Mouse (Mus musculus) kidney, postnatal 25 days (tissue): Measurements from ENCODE around the gene Filip1l.

Experiments used
- DNase-seq, 2 experiments: peaks; one replicate each; pipeline ENCODE4 v3.0.0; 2021; ENCODE audit warnings: mixed read lengths in 2 of 2

Filip1l gene

DNA sequence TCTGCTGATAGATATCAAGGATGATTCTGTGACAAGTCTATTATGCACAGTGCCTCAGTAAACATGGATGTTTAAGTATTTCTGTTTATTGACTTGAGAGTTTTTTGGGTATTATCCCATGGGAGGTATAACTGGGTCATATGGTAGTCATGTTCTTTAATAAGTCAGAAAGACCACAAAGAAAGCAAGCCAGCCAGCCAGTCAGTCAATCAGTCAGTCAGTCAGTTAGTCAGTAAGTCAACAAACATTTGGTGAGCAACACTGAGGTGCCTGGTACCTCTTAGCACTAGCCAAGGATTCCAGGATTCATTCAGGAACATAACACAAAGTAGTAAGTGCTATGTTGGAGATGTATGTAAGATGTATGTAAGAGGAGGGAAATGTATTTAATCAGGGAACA, 135.8 kb downstream of the Filip1l start:
- DNase-seq = no peak

DNA sequence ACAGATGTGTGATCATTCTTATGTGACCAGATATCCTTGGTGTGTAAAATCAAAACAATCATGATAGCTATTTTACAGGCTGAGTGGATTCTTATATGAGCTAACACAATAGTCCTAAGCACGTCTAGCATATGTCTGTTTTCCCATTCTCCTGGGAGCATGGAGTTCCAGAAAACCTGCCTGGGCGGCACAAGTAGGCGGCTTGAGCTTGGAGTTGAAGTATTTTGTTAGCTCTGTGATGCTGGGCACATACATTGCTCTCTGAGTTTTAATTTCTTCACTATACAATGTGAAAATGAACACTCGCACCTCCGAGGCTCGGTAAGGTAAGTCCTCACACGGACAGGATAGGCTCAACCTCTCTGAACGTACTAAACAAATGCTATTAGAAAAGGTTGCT, 137.8 kb downstream of the Filip1l start:
- DNase-seq = no peak

DNA sequence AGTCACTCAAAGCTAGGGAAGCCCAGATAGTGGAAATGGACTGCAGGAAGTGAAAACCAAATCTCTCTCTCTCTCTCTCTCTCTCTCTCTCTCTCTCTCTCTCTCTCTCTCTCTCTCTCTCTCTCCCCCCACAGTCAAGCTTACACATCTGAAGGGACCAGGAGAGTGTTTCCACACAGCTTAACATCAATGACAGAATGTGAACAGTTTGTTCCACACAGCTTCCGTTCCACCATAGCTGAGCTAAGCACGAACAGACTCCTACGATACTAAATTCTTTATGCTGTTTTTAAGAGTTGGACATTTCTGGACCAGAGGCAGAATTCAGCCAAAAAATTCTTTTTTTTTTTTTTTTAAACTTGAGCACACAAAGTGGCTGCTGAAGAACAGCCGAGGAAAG, 139.0 kb downstream of the Filip1l start:
- DNase-seq = no peak

DNA sequence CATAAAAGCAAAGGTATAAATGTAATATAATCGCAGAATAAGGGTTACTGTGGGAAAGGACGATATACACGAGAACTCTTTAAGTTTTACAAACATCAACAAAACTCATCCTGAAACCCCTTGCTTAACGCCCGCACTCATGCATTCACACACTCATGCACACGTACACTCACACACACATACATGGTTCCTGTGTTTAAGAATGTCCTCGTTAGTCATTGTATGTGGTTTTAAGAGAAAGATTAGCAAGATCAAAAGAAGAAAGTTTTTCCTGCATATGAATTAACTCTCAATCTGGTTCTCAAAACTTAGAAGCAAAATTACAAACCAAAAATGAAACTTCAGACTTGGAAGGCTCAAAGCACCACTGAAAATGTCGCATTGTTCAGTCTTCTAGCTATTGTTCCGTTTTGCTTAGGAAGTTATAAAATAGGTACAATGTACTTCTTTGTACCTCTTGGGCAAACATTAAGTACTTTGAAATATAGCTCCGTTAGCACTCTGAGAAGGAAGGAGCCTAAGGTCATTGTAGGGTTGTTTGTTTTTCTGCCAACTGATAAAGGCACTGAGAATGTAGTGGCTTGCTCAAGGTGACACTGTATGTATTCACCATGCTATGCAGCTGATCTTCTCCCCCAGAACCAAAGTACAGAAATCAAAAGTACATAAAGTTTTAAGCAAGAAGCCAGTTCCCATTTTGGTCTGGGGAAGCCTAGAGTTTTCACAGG, 142.7 kb downstream of the Filip1l start:
- DNase-seq = no peak

DNA sequence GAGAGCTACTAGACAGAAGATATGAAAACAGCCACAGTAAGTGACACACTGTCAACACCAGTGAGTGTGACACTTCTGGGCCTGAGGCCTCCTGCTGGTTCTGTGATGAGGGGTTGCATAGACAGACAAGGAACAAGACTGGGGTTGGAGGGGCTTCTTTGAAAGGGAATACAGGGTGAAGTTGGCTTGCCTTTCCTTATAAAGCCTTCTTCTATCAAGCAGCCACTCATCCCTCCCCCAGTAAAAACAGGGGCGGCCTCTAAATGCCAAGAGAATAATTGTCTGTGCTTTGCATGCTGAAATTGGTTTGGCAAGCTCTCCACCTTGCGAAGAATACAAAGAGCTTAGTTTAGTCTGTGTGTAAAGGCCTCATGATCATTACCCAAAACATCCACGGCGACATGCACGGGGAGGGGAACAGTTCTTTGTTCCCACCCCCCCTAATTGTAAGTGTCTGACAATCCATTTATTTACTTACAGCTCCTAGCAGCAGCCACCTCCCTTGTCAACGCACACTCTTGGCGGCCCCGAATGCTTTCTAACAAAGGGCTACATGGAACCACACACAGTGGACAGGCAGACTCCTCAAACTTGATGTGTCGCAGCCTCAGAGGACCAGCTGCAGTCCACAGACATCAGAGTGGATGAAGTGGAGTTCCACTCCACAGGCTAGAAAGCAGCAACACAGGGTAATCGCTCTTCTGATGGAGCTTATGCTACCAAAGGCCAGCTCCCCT, 143.7 kb downstream of the Filip1l start:
- DNase-seq = no peak

DNA sequence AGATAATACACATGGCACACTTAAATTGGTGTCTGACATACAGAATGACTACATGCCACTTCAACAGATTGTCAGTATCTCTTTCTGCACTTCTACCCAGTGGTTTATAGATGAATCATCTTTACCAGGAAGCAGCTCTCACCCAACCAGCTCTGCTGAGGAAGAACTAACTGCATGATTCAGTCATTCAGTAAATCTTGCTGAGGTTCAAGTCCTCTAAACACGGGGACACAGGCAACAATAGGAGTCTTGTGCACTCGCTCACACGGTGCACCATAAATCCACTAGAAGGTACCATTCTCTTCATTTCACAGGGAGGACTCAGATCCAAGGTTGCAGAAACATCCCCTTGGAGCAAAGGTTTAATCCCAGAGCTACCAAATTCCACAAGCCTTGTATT, 148.0 kb downstream of the Filip1l start:
- DNase-seq = no peak

DNA sequence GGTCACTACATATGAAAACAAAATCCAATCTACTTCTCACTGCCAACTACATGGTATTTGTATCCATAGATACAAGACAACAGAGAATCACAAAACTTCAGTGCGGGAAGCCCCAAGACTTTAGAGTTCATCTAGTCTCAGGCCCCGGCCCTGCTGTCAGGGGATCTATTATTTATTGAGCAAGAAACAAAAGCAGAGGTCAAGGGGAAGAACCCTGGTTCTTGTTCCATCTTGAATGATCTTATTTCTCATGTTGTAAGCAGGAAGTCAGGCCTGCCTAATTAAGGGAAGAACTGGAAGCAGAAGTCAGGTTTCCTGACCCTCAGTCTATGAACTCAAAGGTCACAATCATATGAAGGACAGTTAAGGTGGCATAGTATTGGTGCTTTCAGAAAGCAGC, 149.3 kb downstream of the Filip1l start:
- peak in 1 of 2 experiments; percentile 14 for DNase-seq

DNA sequence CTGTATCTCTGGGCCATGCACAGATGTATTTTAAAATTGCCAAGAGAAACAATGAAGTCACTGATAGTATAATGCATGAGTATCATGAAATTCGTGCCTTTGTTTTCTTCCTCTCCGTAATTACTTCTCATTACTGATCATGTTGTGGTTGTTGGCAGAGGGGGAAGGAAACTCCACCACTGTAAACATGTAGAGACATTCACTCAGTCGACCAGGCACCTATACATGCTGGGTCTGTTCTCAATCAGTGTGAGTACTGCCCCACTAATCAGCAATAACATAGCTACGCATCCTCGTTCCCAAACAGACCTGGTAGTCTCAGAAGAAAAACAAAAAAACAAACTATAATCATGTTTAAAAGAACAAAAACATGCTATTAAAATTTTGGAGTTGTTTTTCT, 149.9 kb downstream of the Filip1l start:
- DNase-seq = no peak

DNA sequence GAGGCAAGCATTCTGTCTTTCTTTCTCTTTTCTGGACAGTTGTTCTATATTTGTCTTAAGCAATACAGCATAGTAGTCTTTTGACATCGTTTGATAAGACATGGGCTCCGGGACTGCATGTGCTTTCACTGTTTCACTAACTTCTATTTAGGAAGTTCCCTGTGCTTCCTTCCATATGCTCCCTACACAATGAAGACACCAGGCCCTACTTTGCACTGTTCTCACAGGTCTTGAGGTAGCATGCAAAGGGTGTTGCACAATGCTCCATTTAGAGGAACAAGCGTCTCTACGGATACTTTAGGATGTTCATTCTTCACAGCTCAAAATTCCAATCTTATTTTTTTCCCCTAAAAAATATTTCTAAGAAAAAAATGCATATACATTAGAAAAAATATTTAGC, 151.8 kb downstream of the Filip1l start:
- no peak for DNase-seq

DNA sequence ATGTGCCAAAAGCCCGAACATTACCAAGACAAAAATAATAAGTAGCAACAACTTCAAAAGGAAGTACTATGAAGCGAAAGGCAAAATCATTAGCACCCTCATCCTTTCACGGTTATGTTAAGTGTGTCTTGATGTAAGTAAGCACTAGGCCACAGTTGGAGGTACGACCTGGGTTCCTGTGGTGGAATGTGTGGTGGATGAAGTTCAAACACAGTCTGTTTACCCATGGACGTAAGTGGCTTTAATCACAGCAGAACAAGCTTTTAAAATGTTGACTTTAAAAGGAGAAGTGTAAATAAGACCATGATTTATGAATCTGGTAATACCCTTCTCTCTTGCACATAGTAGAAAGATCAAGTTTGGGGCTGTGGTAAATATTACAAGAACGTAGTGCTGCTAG, 153.2 kb downstream of the Filip1l start:
- no peak for DNase-seq

DNA sequence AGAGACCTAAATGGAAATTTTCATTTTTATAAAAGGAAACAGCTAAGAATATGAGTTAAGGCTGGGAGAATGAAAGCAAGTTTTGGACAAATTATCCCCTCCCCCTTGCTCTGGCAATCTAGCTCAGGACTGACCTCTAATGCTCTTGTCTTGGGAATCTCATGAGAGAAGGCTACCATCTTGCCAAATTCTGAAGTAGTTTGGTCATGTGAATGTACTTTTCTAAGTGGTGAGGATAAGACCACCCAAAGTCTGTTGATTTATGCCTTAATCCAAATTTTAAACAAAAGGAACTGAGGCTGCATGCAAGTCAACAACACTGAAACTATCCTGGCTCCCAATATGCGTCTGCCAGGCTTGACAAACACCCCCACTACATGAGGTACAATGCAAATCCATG, 155.5 kb downstream of the Filip1l start:
- DNase-seq = no peak

DNA sequence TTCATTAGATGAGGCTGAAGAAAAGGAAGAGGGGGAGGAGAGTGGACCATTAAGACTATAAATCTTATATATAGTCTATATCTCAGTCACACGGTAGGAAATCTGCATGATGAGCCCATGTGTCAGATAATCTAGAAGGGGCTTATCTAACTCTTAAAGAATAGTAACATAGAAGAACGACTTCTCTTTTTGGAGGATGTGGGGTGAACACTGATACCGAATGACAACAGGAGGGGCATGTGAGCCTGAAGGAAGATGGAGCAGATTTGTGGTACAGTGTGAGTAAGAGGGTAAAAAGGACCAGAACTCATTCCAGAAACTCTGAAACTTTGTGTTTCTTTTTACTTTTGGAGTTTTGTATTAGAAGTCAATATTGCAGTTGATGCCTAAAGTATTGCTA, 156.2 kb downstream of the Filip1l start:
- no peak for DNase-seq

DNA sequence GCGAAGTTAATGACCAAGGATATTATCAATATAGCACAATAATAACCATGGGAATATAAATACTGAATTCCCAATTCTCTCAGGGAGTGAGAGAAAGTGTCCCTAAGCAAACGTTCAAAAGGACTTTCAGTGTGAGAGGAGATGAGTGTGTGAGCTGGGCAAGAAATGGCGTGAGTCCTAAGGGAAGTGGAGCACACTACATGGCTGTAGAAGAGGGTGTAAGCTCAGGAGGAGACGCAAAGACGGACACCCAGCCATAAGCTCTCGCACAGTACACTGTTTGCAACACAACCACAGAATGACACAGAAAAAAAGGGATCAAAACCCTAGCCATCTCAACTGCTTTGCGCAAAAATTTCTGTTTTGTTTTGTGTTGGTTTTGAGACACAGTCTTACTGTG, 160.7 kb downstream of the Filip1l start:
- DNase-seq = no peak

DNA sequence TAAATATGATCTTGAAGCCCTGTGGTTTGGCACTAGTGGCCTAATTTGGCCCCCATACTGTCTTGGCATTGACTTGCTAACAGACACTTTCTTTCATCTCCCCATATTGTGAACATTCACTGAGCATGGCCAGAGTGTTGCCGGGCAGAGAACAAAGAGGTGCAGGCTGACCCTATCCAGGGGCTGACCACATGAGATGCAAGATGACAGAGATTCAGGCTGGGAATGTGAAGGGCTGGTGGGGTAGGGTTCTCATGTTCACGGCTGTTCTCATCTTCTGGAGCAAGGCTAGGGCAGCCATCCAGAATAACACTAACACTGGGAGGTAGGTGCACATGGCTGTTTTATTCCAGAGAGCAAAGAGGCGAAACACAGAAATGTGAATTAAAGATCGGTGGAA, 161.5 kb downstream of the Filip1l start:
- DNase-seq = no peak

DNA sequence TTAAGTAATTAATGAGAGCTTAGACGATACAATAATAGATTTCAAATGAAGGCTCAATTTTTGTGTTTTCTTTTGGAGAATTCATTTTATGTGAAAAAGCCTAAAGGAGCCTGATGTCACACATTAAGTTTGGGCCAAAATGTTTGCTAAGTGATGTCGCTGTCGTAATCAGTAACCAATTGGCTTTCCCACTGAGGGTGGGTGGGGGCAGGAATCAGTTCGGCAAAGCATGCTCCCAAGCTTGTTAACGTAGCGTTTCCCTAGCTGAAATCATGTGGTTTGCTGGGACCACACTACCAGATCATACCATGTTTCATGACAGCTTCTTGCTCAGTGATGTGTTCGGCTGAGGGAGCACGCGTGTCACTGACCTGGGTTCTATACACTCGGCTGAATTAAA, 162.7 kb downstream of the Filip1l start:
- no peak for DNase-seq

DNA sequence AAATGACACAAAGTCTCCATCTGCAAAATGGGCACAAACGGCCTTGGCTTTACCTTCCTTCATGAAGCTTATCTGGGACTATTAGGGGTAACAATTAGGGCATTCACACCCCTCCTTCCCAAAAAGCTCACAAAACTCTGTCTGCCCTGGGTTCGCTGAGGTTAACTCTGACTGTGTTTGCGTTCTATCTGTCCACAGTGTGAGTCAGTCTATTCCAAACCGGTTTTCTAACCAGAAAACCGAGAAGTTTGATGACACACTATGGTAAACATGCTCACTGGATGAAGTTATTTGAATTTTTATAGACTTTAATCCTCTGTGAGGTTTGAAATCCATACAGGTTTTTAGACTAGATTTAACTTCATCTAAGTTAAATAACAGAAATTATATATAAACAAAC, 172.2 kb downstream of the Filip1l start:
- DNase-seq = no peak

DNA sequence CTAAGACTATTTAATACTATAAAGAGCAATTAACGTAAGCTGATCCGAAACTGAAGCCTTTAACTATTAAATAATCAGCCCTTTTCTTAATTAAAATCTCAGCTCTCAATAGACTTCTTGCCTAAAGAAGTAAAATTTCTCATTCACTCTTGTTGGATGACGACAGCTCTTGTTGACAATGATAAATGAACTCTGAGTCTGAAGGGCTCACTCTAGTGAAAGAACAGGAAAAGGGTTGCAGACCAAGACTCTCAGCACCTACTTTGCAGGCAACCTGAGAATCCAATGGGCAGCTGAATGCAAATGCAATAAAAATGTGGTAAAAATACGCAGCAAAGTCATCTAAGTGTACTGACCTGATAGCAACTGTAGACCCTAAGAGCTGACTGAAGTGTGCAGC, 172.6 kb downstream of the Filip1l start:
- no peak for DNase-seq

DNA sequence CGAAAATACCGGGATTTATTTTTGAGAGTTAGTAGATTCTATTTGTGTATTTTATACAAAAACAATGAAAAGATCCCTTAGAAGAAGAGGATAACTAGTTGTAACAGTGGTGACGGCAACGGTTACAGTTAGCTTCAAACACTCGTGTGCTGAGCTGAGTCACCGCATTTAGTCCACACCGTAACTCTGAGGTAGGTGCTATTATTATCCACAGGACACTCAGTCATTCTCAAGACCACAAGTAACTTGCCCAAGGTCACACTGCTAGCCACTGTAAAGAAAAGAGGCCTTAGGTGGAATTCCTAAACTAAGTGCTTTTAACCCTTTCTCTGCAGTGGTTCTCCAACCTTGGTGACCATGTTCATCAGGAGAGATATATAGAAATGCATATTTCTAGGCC, 174.0 kb downstream of the Filip1l start:
- no peak for DNase-seq

DNA sequence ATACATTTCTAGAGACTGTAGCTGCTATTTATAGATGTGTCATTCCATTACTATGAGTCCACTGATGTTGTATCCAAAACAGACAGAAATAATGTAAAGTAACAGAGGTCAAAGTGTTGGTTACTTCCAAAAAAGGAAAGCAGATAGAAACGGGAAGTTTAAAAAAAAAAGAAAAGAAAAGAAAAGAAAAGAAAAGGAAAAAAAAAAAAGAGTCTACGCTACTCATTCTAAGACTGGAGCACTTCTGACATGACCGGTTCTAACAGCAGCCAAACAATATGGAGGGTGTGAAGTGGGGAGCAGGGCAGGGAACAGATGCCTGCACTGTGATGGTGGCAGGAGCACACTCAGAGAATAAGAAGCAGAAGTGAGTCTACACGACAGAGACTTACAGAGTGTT, 175.6 kb downstream of the Filip1l start:
- no peak for DNase-seq

DNA sequence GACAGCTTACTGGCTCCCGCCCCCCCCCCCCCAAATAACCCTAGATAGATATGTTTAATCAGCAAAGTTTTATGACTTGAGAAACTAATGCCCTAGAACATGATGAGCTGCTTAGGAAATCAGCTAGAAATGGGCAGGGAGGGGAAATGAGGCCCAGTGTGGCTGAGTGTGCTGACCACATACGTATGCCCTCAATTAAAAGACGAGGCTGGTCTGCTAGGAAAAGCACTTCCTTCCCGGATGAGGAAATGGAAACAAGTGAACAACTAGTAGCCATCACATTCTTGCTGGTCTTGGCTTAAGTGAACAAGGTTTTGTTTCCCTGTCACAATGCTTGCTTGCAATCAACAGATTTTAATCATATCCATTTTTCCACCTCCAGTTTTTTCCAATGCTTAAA, 177.7 kb downstream of the Filip1l start:
- DNase-seq = no peak

DNA sequence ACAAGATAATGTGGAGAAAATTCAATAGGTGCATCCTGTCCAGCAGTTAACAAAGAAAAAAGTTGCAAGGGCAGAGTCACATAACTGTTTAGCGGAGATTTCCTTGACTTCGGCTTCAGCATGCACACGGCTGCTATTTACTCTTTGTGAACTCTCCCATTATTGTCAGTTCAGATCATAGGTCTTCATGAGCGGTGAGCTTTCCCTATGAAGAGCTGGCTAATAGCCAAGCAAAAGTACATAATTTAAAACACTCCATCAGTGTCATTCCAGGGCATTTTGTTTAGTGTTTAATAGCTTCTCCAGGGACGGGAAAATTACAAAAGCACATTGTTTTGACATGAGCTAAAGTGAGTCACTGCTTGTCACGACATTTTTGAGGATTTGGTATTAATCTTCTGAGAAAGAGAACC, 179.2 kb downstream of the Filip1l start:
- DNase-seq = no peak

DNA sequence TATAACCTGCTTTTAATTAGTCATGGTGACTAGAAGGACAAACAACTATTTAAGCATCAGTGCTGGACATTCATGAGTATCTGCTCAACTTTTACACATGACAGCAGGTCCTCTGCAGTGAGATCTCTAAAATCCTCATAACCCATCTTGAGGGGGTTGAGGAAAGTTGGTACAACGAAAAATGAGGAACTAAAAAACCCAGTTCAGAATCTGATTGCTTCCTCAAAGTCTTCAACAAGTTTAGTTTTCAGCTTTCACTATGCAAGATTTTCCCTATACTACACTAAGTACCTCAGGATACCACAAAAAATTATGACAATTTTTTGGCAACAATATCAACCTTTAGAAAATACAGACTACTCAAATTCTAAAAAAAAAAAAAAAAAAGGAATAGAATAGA, 181.5 kb downstream of the Filip1l start:
- DNase-seq = no peak

DNA sequence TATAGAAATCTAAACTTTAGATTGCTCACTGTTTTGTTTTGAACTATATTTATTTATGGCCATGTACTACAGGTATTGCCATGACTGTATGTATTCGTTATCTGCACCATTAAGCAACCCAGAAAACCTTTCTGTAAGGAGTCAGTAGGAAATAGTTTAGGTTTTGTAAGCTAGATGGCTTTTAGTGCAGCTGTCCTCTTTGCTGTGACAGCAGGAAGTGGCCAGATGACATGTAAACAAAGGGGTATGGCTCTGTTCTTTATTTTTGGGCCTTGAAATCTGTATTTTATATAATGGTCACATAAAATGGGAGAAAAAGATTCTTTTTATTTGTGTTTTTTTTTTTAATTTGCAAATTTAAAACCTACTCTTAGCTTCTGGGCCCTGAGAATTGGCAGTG, 181.9 kb downstream of the Filip1l start:
- no peak for DNase-seq

DNA sequence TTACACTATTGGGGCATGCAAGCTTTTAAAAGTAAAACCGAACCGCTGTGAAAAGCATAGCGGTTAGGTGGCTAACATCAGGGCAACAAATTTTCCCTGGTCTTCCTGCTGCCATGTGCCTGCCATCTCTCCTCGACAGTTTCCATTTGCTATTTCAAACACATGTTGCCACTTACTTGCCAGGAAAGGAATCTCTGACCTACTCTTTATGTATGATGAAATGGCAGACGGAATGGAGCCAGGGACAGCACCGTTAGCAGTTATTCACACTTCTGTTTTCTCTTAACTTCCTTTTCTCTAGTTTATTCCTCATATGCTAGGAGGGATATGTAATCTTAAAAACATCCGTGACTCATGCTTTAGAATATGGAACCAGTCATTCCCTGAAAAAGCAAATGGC, 183.6 kb downstream of the Filip1l start:
- no peak for DNase-seq

DNA sequence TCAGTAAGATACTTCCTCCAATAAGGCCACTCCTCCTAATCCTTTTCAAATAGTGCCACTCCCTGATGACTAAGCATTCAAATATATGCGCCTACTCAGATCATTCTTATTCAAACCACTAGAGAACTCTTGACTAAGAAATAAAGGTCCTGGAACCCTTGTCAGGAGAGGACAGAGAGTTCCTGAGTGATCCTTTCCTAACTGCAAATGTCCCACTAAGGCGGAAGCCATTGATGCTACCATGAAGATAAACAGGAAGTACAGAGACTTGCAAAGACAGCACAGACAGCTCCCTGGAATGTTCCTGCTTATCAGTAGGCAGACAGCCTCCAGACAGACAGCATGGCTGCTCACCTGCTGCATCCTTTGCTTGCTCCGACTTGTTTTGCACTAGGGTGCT, 190.3 kb downstream of the Filip1l start:
- no peak for DNase-seq
